In the genomic region with DNA sequence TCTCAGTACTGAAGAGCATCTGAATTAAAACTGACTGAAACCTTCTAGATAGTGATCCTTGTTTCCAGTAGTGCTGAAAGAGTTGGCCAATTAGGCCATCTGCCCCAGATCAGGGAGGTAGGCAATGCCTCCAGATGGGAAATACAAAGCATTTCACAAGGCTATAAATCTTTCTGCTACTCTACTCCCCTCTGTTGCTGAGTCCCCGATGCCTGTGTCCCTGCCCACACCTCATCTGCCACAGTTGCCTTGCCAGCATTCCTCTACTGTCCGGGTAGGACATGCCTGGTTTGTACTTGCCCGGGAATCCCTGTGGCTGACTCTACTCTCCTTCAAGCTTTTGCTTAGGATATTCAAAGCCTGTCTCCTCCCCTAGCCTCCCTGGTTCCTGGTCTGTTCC, we compare ENCODE assay signal across 29 mouse cellular contexts.
DNase-seq lines count a peak whose midpoint lies in the region; ATAC-seq lines count a peak whose summit lies in the region.
"Had no signal": no experiment of that assay in that cellular context is flagged by ENCODE, and none has a peak within 500 bp of the region (broad histone marks: within the 10 kb centered on the region; RNA-seq: fewer than 3 reads in every experiment).

No protein-coding gene starts in this region.

- peak; percentile 2 for DNase-seq in embryo, embryonic 11 days
- no peak for DNase-seq in embryo, embryonic 10.5 days (ENCODE audit: low spot score)
- DNase-seq in kidney, postnatal 25 days: no peak
- DNase-seq in brain, adult 2 months (ENCODE audit: low read depth, low spot score): peak; percentile 55
- peak; percentile 47 for DNase-seq in layer of hippocampus, adult 9-11 months
- DNase-seq in adrenal gland, postnatal 25 days: no peak
- DNase-seq: adrenal gland, postnatal 10 days; cerebellum, adult 9-10 months; gastrocnemius, postnatal 25 days; heart, adult 18-20 months; heart, postnatal 10 days; kidney, postnatal 36 days; left cerebral cortex, postnatal 4 days; lung, embryonic 14.5 days; midbrain, embryonic 14.5 days had no signal

- no peaks in the 10 kb centered on the region for H3K36me3 ChIP-seq in kidney, embryonic 16.5 days (ENCODE audit: insufficient read depth, low read length)
- H3K36me3 ChIP-seq: embryonic facial prominence, embryonic 13.5 days; heart, embryonic 12.5 days; hindbrain, embryonic 10.5 days; limb, embryonic 15.5 days had no signal

- WGBS in kidney, embryonic 16.5 days: 24% methylated on average over 3 of the region's 3 CpGs

- H3K4me1 ChIP-seq in kidney, embryonic 16.5 days (ENCODE audit: insufficient read depth, low read length): no peaks in the 10 kb centered on the region
- H3K4me1 ChIP-seq: embryonic facial prominence, embryonic 13.5 days; forebrain, embryonic 13.5 days; heart, embryonic 12.5 days; hindbrain, embryonic 10.5 days; limb, embryonic 15.5 days; megakaryocyte, embryonic 14.5 days had no signal

- no peaks in the 10 kb centered on the region for H3K9me3 ChIP-seq in kidney, embryonic 16.5 days (ENCODE audit: low read length)
- H3K9me3 ChIP-seq: embryonic facial prominence, embryonic 13.5 days; forebrain, embryonic 13.5 days; heart, embryonic 12.5 days; hindbrain, embryonic 10.5 days; limb, embryonic 15.5 days had no signal

- H3K27ac ChIP-seq in kidney, embryonic 16.5 days (ENCODE audit: low read length): no peak overlapping the region
- H3K27ac ChIP-seq: embryonic facial prominence, embryonic 13.5 days; forebrain, embryonic 13.5 days; hindbrain, embryonic 10.5 days; hindbrain, postnatal 0 days; left cerebral cortex, adult 2 months; limb, embryonic 15.5 days; liver, embryonic 14.5 days had no signal

- no peak overlapping the region for H3K9ac ChIP-seq in kidney, embryonic 16.5 days (replicated peaks; ENCODE audit: low read length)
- H3K9ac ChIP-seq: embryonic facial prominence, embryonic 13.5 days; forebrain, embryonic 13.5 days; heart, embryonic 12.5 days; limb, embryonic 15.5 days; liver, embryonic 14.5 days; lung, embryonic 14.5 days had no signal

- no peaks in the 10 kb centered on the region for H3K27me3 ChIP-seq in kidney, embryonic 16.5 days (ENCODE audit: insufficient read depth, low read length)
- H3K27me3 ChIP-seq: embryonic facial prominence, embryonic 13.5 days; forebrain, embryonic 13.5 days; heart, embryonic 12.5 days; limb, embryonic 15.5 days; megakaryocyte, embryonic 14.5 days had no signal

- H3K4me2 ChIP-seq in kidney, embryonic 16.5 days (replicated peaks; ENCODE audit: low read depth, low read length): no peak overlapping the region
- H3K4me2 ChIP-seq: embryonic facial prominence, embryonic 13.5 days; forebrain, embryonic 13.5 days; heart, embryonic 12.5 days; limb, embryonic 15.5 days; lung, embryonic 14.5 days had no signal

- peak; percentile 90 for ATAC-seq in kidney, embryonic 16.5 days (ENCODE audit: low FRiP score, low TSS enrichment)
- no peak for ATAC-seq in megakaryocyte, adult 5-6 weeks (ENCODE audit: poor library complexity, severe bottlenecking)
- ATAC-seq: activated CD4-positive, CD25-positive, alpha-beta regulatory T cell, adult 4 months; forebrain, embryonic 13.5 days; hindbrain, postnatal 0 days; intestine, embryonic 16.5 days had no signal

- no peak overlapping the region for H3K4me3 ChIP-seq in kidney, embryonic 16.5 days (ENCODE audit: low read length)
- H3K4me3 ChIP-seq: embryonic facial prominence, embryonic 13.5 days; erythroblast, embryonic 14.5 days; forebrain, embryonic 13.5 days; heart, embryonic 12.5 days; hindbrain, embryonic 10.5 days; left cerebral cortex, adult 2 months; limb, embryonic 15.5 days; megakaryocyte, embryonic 14.5 days had no signal

Comparison
In these comparisons a context has a peak if more than half of its experiments do, and no peak if none do; other contexts are left out.
1. DNase-seq: peak in embryo, embryonic 11 days (single experiment), brain, adult 2 months (single experiment) and layer of hippocampus, adult 9-11 months (single experiment); none in embryo, embryonic 10.5 days (single experiment), kidney, postnatal 25 days (0 of 2) and adrenal gland, postnatal 25 days (single experiment).